Mouse (Mus musculus) cerebral cortex, adult 2 months (tissue): ENCODE data around the gene Micu1.

Experiments used
- WGBS: fragments of 180-500 bp; shearing (Covaris S2); methylation state at CpG from one replicate; pipeline ENCODE4 v1.1.7; 2018; 5-methylcytosine and 5-hydroxymethylcytosine counted together

Gene Micu1

DNA sequence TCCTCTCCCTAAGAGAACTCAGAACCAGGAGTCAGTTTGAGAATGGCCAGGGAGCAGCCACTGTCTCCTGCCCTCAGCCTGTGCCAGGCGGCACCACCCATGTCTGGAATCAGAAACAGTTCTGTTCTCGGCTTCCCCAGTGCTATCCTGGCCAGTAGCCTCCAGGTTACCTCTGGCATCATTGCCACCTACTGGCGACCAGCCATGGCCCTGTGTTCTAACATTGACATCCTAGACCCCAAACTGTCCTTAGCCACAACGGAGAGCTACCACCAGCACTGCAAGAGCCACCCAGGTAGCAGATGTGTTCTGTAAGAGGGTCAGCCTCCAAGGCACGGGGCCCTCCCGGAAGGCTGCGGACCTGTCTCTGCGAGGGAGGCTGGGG lies 200.3 kb downstream of the Micu1 start:
- WGBS, result 70% methylated on average over 8 of the region's 8 CpGs

- WGBS, result 62% methylated on average over 7 of the region's 7 CpGs
Observed at GRCm38 (mm10) chr10:59903170-59903569, 200.9 kb downstream of the Micu1 start.

DNA sequence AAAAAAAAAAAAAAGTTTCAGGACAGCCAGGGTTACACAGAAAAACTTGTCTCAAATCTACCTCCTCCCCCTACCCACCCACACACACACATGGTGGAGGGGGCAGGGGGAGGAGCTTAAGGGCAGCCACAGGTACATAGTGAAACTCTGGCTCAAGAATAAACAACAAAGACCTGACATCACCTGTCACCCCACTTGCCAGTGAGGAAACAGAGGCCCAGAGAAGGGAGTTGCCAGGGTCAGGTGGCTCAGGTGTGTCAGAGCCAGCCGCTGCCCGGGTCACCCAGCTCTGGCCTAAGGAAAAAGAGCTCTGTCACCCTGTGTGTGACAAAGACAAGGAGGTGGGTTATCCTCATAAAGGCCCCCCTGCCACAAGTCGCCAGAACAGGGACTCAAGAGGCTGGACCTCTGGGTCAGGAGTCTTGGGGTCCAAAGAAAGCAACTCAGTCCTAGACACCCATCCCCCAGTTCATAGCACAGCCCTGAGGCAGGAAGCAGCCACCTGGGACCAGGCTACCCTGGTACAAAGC lies 204.9 kb downstream of the Micu1 start:
- 86% methylated on average over 3 of the region's 3 CpGs for WGBS

- 29% methylated on average over 7 of the region's 7 CpGs for WGBS
Observed at GRCm38 (mm10) chr10:59907695-59908299, 205.5 kb downstream of the Micu1 start.

DNA sequence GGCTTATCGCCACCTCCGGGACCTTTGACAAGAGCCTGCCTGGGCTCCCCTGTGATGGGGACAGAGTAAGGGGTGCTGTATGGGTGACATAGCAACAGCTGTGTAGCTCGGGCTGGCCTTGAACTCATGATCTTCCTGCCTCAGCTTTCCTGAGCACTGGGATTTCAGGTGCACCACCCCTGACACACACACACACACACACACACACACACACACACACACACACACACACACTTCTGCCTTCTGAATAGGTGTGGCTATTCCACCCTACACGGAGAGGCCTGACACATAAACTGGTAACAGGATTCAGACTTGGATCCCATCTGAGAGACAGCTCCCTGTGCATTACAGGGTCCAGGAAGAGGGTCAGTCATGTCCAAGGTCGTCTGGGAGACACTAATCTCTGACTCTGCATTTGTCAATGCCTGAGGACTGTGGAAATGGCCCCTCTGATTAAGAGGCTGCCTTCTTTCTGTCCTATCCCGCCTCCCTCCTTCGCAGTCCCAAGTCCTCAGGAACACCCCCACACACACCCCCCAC lies 206.6 kb downstream of the Micu1 start:
- WGBS, result 62% methylated on average over 7 of the region's 7 CpGs

- WGBS, result 12% methylated on average over 14 of the region's 14 CpGs
Observed at GRCm38 (mm10) chr10:59909357-59909847, 207.1 kb downstream of the Micu1 start.

DNA sequence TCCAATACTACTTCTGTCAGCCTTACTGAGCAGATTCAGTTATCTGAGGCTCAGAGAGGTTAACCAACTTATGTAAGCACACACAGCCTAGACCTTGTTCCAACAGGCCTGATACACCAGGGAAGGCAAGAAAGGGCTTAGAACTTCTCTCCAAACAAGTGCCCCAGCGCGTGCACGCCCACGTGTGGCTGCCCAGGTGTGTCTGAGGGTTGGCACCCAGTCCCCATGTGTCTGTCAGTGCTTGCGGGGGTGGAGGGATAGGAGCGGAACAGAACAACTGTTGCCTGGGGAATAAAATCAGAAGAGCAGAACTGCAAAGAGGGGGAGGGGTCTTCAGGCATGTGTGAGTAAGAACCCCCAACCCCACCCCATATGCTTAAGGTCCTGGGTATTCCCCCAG lies 208.8 kb downstream of the Micu1 start:
- 49% methylated on average over 6 of the region's 6 CpGs for WGBS

GRCm38 (mm10) chr10:59911561-59912198 lies 209.4 kb downstream of the Micu1 start:
- 25% methylated on average over 25 of the region's 25 CpGs for WGBS
